Mouse (Mus musculus): ENCODE results near the gene Gpc4. TPM values are rescaled to one million over a fixed set of nuclear protein-coding genes. Genes with fewer than 3 reads are reported as not detected.
A peak's percentile ranks its signal among the peaks of the same experiment; 100 is the strongest.

The Gpc4 gene
- polyA plus RNA-seq, 1 experiment from 2014 or later = 25.3 TPM

DNA sequence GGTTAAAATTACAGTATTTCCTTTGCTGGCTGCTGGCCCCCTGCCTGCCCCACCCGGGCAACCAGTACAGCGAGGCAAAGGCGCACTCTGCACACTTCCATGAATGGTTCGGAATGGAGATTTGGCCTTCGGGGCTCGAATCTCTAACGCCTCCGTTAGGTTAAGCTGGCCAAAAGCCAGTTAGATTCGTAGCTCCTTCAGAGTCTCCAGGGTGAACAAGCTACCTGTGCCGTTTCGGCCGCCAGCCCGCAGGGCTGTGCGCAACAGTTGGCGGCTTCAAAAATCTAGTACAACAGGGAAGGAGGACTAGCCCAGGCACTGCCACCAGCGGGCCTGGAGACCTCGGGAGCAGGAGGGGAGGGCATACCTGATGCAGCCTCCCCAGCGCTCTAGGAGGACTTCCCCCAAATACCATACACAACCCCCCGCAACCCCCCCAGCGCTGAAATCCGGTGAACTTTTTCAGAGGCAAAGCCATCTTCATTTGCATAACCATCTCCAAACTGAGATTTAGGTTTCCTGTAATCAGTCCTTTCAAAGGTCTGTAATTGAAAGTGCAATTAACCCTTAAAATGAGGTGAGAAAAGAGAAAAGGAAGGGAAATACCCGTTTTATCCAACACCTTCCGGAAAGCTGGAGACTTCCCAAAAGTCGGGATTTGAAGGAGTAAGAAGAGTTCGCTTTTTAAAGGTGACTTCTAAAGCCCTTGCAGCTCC lies 1.5 kb downstream of the Gpc4 start:
- H3K9me3 ChIP-seq = no peaks in the 10 kb centered on the region
- peak overlapping the region; percentile 82 for H3K27ac ChIP-seq
- DNase-seq (ENCODE audit: low spot score) = no peak
- peaks cover 10% of the 10 kb centered on the region; the same call in 1 of the 2 replicates for H3K4me1 ChIP-seq
- peak overlapping the region; percentile 68 for H3K4me3 ChIP-seq
- 12% methylated on average over 25 of the region's 25 CpGs for WGBS
- H3K27me3 ChIP-seq (ENCODE audit: insufficient read depth, poor library complexity, severe bottlenecking) = peaks cover 29% of the 10 kb centered on the region
- H3K36me3 ChIP-seq = no peaks in the 10 kb centered on the region

DNA sequence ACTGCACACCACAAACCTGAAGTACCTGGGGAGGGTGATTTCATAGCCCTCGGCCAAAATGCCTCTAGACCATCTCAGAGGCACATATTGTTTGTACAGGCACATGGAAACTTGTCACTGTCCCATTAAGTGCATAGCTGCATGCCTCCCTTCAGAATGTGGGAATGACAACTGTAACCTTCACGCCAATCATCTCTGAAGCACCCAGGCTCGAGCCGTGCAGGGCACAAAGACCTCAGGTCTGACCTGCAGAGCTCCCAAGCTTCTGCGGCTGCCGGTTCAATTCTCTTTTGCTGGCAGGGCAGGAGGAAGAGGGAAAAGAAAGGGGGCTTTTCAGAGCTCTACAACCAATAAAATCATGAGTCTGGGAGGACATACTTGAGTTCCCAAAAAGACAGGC lies 2.3 kb downstream of the Gpc4 start:
- Histone ChIP-seq H3K27ac (no peak overlapping the region), H3K4me1 (peaks cover 10% of the 10 kb centered on the region; the same call in 1 of the 2 replicates), H3K36me3 (no peaks in the 10 kb centered on the region), H3K4me3 (peak overlapping the region; percentile 68), H3K9me3 (no peaks in the 10 kb centered on the region), H3K27me3 (ENCODE audit: insufficient read depth, poor library complexity, severe bottlenecking) (peaks cover 29% of the 10 kb centered on the region)
- DNase-seq (ENCODE audit: low spot score) = no peak
- WGBS = 30% methylated on average over 6 of the region's 6 CpGs

DNA sequence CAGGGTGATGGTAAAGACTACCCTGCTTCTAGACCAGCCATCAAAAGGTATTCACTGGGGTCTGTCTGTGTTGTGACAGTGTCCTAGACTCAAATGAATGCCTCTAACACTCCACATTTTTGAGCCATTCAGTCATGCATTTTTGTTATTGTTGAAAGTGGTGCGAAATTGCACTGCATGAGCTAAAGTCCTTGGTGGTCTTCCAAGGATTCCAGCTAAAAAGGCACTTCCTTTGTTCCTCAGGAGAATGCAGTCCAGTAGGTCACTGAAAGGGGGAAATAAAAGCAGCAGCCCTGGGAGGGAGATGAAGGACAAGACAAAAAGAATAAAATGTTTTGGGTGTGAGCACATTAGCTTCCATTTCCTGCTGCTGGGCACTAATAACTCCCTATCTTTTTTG lies 2.8 kb downstream of the Gpc4 start:
- WGBS = 62% methylated on average over 1 of the region's 1 CpGs
- Histone ChIP-seq H3K36me3 (no peaks in the 10 kb centered on the region), H3K4me1 (peaks cover 10% of the 10 kb centered on the region; the same call in 1 of the 2 replicates), H3K27me3 (ENCODE audit: insufficient read depth, poor library complexity, severe bottlenecking) (peaks cover 29% of the 10 kb centered on the region), H3K9me3 (no peaks in the 10 kb centered on the region), H3K4me3 (no peak overlapping the region), H3K27ac (no peak overlapping the region)
- no peak for DNase-seq (ENCODE audit: low spot score)

DNA sequence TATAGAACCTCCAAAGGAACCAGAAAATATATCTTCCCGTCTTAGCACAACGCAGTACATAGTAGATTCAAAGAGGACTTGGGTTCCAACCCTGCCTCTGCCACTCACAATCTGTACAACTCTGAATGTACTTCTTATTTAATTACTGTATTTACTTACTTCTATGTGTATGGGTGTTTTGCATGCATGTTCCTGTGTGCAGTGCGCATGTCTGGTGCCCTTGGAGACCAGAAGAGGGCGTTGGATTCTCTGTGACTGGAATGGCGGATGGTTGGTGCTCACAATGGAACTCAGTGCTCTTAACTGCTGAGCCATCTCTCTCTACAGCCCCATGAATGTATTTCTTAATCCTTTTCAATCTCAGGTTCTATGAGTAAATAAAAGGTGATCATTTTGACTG lies 5.4 kb downstream of the Gpc4 start:
- Histone ChIP-seq H3K9me3 (no peaks in the 10 kb centered on the region), H3K27ac (no peak overlapping the region), H3K4me1 (peaks cover 8% of the 10 kb centered on the region; the same call in 1 of the 2 replicates), H3K36me3 (no peaks in the 10 kb centered on the region), H3K27me3 (ENCODE audit: insufficient read depth, poor library complexity, severe bottlenecking) (peaks cover 20% of the 10 kb centered on the region), H3K4me3 (no peak overlapping the region)
- 81% methylated on average over 5 of the region's 5 CpGs for WGBS
- no peak for DNase-seq (ENCODE audit: low spot score)

DNA sequence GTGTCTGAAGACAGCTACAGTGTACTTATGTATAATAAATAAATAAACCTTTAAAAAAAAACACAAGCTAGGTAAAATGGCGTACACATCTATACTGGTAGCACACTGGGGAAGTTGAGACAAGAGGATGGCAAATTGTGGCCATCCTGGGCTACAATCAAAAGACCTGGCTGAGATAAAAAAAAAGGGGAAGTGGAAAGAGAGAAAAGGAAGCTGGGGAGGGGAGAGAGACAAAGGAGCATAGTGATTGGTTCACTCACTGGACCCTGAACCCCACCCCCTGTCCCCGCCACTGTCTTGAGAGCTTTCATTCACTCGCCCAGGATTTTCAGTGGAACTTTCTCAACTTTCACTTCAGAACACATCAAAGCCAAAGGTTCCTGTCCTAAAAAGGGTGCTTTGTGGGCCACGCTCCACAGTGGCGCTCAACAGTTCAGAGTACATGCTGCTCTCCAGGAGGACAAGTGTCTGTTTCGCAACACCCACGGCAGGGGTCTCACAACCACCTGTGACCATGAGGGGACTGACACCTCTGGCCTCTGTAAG lies 9.6 kb downstream of the Gpc4 start:
- no peak for DNase-seq (ENCODE audit: low spot score)
- 85% methylated on average over 7 of the region's 7 CpGs for WGBS
- no peaks in the 10 kb centered on the region for H3K27me3 ChIP-seq (ENCODE audit: insufficient read depth, poor library complexity, severe bottlenecking)
- H3K4me3 ChIP-seq = no peak overlapping the region
- H3K27ac ChIP-seq = no peak overlapping the region
- no peaks in the 10 kb centered on the region for H3K9me3 ChIP-seq
- 0 out of 2 replicates have a peak, but pooled peaks cover 6% of the 10 kb centered on the region for H3K4me1 ChIP-seq
- no peaks in the 10 kb centered on the region for H3K36me3 ChIP-seq

DNA sequence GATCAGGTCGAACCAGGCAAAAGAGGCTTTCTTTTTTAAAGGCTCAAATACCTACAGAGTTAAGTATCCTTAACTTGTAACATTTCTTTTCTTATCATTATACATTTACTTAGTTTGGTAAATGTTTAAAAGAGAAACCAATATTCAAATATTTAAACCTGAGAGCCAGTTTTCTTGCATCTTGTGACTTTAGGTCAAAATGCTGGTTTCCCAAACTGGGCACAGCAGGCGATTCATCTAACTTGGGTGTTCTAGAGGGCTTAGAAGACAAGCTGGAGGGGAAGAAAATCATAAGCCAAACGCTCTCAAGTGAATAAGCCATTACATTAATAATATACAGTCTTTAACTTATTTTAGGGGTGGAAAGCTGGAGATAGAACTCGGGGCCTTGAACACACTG lies 10.2 kb downstream of the Gpc4 start:
- H3K27ac ChIP-seq = no peak overlapping the region
- H3K9me3 ChIP-seq = no peaks in the 10 kb centered on the region
- WGBS = 80% methylated on average over 4 of the region's 4 CpGs
- no peaks in the 10 kb centered on the region for H3K36me3 ChIP-seq
- 0 out of 2 replicates have a peak, but pooled peaks cover 6% of the 10 kb centered on the region for H3K4me1 ChIP-seq
- no peak for DNase-seq (ENCODE audit: low spot score)
- no peak overlapping the region for H3K4me3 ChIP-seq
- no peaks in the 10 kb centered on the region for H3K27me3 ChIP-seq (ENCODE audit: insufficient read depth, poor library complexity, severe bottlenecking)

DNA sequence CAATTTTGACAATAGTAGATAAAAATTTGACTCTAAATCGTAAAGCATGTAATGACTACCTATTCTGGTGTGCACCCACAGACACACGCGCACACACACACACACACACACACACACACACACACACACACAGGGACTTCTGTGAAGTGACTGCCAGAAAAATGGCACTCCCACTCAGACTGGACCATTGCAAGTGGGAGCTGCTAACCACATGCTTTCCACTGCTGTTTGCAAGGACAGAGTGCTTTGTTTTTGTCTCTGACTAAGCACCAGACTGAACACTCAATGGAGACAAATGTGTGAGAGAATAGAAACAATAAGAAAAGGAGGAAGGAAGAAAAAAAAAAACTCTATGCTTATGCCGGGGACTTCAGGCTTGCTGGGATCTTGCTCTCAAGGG lies 11.6 kb downstream of the Gpc4 start:
- H3K4me3 ChIP-seq = no peak overlapping the region
- no peak for DNase-seq (ENCODE audit: low spot score)
- 0 out of 2 replicates have a peak, but pooled peaks cover 6% of the 10 kb centered on the region for H3K4me1 ChIP-seq
- WGBS = 72% methylated on average over 4 of the region's 4 CpGs
- no peaks in the 10 kb centered on the region for H3K27me3 ChIP-seq (ENCODE audit: insufficient read depth, poor library complexity, severe bottlenecking)
- H3K36me3 ChIP-seq = no peaks in the 10 kb centered on the region
- no peak overlapping the region for H3K27ac ChIP-seq
- no peaks in the 10 kb centered on the region for H3K9me3 ChIP-seq

DNA sequence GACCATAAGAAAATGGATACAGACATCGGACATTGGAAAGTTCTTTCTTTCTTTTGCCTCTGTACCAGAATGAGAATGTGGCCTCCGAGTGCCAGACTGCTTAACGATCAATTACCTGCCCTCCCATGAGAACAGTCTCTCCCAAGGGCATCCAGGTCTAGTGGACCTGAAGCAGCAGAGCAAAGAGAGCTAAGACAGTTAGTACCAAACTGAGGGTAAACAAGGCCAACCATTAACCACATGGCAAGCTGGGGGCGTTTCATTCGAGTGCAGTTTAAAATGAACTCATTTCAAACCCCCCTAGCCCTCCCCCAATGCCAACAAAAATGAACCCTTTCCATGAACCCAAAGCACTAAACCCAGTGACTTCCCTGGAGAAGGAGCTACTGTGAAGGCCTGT lies 12.1 kb downstream of the Gpc4 start:
- Histone ChIP-seq H3K27ac (no peak overlapping the region), H3K27me3 (ENCODE audit: insufficient read depth, poor library complexity, severe bottlenecking) (no peaks in the 10 kb centered on the region), H3K9me3 (no peaks in the 10 kb centered on the region), H3K4me1 (0 out of 2 replicates have a peak, but pooled peaks cover 6% of the 10 kb centered on the region), H3K4me3 (no peak overlapping the region), H3K36me3 (no peaks in the 10 kb centered on the region)
- WGBS = 86% methylated on average over 5 of the region's 5 CpGs
- no peak for DNase-seq (ENCODE audit: low spot score)

DNA sequence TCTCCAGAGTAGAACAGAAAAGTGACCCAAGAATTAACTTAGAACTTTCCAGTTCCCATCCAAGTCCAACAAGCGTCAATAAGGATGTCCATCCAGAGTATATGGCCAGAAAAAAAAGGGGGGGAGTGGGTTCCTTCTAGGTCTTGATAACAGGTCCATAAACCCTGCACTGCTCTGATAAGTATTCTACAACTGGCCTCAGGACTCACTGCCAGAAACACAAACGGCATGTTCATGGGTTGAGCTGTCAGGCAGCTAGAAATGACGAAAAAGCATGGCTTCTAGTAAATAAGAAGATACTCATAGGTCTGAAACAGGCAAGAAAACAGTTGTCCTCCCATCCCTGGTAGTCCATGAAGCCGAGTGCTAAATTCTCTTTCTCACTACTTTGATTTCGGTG lies 13.5 kb downstream of the Gpc4 start:
- Histone ChIP-seq H3K36me3 (no peaks in the 10 kb centered on the region), H3K9me3 (no peaks in the 10 kb centered on the region), H3K4me1 (0 out of 2 replicates have a peak, but pooled peaks cover 6% of the 10 kb centered on the region), H3K27ac (no peak overlapping the region), H3K4me3 (no peak overlapping the region), H3K27me3 (ENCODE audit: insufficient read depth, poor library complexity, severe bottlenecking) (no peaks in the 10 kb centered on the region)
- WGBS = 63% methylated on average over 5 of the region's 5 CpGs
- DNase-seq (ENCODE audit: low spot score) = no peak

DNA sequence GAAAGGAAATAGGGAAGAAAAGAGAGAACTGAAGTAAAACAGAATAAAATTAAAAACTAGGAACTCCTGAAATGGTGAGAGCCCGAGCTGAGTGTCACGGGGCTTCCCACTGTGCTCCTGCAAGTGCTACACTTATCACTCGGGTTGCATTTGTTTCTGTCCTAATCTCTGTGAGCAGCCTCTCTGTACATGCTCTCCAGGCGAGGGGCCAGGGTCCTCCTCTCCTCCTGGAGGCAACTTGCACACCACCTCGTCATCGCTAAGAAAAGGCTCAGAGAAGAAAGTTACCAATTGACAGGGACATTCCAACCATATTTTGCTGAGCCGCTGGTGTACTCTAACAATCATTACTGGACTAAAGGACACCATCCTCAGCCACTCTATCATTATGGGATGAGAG lies 14.0 kb downstream of the Gpc4 start:
- H3K27ac ChIP-seq = no peak overlapping the region

DNA sequence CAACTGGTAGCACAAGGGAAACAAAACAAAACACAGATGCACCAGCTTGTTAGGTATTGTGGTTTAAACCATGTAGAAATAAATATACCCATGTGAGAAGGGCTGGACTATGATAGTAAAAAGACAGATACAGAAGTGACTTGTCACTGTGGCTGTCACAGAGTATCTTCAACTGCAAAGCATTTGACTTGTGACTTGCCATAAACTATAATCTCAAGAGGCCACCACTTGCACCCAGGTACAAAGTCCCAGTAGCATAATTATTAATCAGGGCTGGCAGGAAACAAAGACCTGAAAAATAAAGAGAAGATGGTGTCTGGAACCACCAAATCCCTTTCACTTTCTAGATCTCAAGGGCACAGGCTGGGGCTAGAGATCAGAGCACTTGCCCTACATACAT lies 19.5 kb downstream of the Gpc4 start:
- Histone ChIP-seq H3K36me3 (no peaks in the 10 kb centered on the region), H3K4me3 (no peak overlapping the region), H3K9me3 (no peaks in the 10 kb centered on the region), H3K4me1 (no peaks in the 10 kb centered on the region), H3K27me3 (ENCODE audit: insufficient read depth, poor library complexity, severe bottlenecking) (no peaks in the 10 kb centered on the region), H3K27ac (no peak overlapping the region)
- DNase-seq (ENCODE audit: low spot score) = no peak

More for the DNA sequence above, 14.0 kb downstream of the Gpc4 start:
- Histone ChIP-seq H3K27me3 (ENCODE audit: insufficient read depth, poor library complexity, severe bottlenecking) (no peaks in the 10 kb centered on the region), H3K9me3 (no peaks in the 10 kb centered on the region), H3K4me3 (no peak overlapping the region), H3K4me1 (0 out of 2 replicates have a peak, but pooled peaks cover 6% of the 10 kb centered on the region), H3K36me3 (no peaks in the 10 kb centered on the region)
- WGBS = 35% methylated on average over 7 of the region's 7 CpGs
- peak; percentile 85 for DNase-seq (ENCODE audit: low spot score)

DNA sequence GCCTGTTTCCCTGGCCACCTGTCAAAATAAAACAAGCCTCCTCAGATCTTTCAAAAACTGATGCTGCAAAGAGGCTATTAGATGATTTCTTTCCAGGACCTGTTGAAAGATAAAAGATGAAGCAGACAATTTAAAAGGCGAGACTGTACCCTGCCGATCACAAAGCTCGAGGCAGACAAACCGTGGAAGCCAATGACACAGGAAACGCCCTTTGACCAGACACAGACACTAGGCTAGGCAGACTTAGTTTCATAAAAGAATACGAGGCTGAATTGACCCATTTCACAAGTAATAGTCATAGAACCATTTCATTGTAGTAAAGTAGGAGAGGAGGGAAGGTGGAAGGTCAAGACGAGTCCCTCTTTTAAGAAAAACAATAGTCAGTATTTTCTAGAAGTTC lies 20.6 kb downstream of the Gpc4 start:
- Histone ChIP-seq H3K27me3 (ENCODE audit: insufficient read depth, poor library complexity, severe bottlenecking) (no peaks in the 10 kb centered on the region), H3K4me3 (no peak overlapping the region), H3K36me3 (no peaks in the 10 kb centered on the region), H3K9me3 (no peaks in the 10 kb centered on the region), H3K4me1 (no peaks in the 10 kb centered on the region), H3K27ac (no peak overlapping the region)
- no peak for DNase-seq (ENCODE audit: low spot score)
- 78% methylated on average over 7 of the region's 7 CpGs for WGBS

DNA sequence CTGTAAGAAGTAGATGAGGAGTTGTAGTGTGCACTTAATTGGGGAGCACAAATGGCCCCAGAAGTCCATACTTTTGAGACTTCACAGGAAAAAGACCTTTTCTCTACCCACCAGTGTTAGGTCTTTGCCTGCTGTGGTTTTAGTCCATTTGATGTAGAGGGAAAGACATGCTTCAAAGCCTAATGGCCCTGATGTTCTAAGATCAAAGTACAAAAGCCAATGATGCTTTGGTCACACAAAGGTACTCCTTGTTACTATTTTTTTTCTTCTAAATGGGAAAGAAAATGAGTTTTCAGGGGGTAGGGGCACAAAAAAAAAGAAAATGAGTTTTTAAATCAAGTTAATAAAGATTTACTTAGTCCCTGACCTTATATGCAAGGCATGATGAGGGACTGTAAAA lies 24.7 kb downstream of the Gpc4 start:
- no peak for DNase-seq (ENCODE audit: low spot score)
- no peak overlapping the region for H3K4me3 ChIP-seq
- H3K36me3 ChIP-seq = no peaks in the 10 kb centered on the region
- no peaks in the 10 kb centered on the region for H3K4me1 ChIP-seq
- H3K27ac ChIP-seq = no peak overlapping the region
- H3K27me3 ChIP-seq (ENCODE audit: insufficient read depth, poor library complexity, severe bottlenecking) = no peaks in the 10 kb centered on the region
- no peaks in the 10 kb centered on the region for H3K9me3 ChIP-seq
